Mouse (Mus musculus) spleen, postnatal 10 days (tissue): ENCODE results near the gene Olfr279.
"Not testable (repeated sequence)": the region's sequence is repeated elsewhere in the genome, so short reads cannot be mapped to it uniquely, and the experiment has no call there.

Source experiments
- DNase-seq, 2 experiments: peaks; one replicate each; pipeline ENCODE4 v3.0.0; 2021 to 2022; ENCODE audit warnings: low spot score in 2 of 2

The Olfr279 gene

DNA sequence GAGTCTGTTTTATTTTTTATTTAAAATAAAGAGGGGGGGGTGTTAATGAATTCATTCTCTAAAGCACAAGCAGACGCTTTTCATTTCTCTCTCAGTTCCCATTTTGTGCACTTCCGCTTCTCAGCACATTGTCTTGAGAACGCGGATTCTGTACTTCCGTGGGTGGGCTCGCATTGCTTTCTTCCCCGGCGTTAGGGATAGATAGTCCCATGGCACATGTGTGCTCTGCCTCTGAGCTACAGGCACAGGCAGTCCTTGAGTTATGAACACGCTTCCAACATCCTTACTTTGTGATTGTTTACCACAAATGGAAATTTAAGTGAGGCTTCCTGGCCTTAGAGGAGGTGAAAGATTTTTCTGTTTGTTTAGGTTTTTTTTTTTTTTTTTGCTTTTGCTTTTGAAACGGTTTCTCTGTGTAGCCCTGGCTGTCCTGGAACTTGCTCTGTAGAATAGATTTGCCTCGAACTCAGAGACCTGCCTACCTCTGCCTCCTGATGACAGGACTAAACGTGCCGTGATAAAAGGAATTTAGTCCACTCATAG, 19.3 kb downstream of the Olfr279 start:
- DNase-seq, result peak in 1 of 2 experiments; percentile 48

DNA sequence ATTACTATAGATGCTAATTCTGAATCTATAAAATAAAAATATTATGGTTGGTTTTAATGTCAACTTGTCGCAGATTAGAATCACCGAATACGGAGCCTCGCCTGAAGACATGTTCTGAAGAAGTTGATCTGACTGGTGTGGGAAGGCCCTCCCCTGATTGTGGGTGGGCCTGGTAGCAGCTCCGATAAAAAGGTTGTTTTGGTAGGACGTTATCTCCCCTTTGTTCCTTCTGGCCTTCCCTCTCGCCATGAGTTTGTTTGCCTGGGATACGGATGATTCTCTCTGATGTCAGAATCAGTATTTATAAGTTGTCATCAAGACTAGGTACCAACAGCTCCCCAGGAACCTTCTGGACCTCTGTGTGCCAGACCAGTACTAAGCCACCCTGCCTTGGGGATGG, 20.0 kb downstream of the Olfr279 start:
- DNase-seq, result no peak

DNA sequence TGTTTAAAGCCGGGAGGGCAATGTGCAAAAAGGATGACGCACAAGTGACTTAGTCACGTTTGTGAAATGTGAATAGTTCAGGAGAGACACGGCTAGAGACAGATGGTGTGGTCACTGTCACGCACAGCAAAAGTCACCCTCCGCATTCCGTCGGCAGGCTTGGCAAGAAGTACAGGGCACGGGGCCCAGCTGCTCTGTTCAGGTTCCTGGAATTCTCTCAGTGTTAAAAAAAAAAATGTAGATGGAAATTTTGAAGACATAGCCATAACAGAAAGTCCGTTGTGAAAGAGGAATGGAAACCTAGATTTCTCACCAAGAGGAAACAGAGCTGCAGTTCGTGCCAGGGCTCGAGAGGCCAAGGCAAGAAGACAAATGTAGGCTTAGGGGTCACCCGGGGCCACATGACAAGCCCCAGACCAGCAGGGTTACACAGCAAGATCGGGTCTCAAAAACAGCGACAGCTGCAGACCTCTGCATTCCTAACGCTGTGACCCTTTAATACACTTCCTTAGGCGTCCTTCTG, 20.7 kb downstream of the Olfr279 start:
- DNase-seq, result peak in 1 of 2 experiments; percentile 49

DNA sequence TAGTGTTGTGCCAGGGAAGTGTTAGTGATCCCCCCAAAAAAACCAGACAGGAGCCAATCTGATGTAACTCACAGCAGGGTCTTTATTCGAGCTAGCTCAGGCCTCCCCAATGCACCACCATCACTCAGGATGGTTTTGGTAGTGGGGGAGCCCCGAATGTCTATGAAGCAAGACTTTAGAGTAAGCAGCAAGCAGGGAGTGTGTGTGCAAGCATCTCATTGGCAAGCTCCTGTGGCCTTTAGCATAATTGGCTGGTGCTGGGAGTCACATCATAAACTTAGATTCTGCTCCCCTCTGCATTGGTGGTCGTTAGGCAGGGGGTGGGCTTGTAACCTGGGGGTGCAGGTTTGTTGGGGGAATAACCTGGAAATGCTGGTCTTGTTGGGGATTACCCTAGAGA, 21.5 kb downstream of the Olfr279 start:
- not testable (repeated sequence) for DNase-seq

DNA sequence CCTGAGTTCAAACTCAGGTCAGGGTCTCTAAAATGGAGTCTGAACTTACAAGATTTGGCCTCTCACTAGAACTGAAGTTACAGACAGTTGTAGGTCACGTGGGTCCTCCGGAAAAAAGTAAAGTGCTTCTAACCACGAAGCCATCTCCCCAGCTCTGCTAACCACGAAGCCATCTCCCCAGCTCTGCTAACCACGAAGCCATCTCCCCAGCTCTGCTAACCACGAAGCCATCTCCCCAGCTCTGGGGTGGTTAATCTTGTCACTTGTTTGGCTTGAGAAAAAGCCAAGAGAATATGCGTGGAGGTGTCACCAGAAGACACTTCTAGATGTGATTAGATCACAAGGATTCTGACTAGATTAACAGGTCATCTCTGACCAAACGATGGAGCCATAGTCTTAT, 21.9 kb downstream of the Olfr279 start:
- no peak for DNase-seq

DNA sequence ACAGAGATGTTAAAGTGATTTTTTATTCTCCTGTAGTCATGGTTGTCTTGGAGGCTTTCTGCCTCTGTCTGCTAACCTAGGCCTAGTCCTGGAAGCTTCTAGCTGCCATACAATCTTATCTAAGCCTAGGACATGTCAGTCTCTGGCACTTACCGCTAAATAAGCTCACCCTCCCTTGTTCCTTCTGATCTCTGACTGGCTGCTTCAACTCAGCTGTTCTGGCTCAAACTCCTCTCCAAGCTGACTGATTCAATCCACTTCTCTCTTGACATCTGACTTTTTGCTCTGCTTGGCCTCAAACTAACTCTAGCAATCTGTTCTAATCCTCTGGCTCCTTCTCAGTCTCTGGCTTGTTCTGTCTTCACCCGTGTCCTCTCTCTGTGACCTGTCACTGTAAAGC, 22.6 kb downstream of the Olfr279 start:
- not testable (repeated sequence) for DNase-seq

DNA sequence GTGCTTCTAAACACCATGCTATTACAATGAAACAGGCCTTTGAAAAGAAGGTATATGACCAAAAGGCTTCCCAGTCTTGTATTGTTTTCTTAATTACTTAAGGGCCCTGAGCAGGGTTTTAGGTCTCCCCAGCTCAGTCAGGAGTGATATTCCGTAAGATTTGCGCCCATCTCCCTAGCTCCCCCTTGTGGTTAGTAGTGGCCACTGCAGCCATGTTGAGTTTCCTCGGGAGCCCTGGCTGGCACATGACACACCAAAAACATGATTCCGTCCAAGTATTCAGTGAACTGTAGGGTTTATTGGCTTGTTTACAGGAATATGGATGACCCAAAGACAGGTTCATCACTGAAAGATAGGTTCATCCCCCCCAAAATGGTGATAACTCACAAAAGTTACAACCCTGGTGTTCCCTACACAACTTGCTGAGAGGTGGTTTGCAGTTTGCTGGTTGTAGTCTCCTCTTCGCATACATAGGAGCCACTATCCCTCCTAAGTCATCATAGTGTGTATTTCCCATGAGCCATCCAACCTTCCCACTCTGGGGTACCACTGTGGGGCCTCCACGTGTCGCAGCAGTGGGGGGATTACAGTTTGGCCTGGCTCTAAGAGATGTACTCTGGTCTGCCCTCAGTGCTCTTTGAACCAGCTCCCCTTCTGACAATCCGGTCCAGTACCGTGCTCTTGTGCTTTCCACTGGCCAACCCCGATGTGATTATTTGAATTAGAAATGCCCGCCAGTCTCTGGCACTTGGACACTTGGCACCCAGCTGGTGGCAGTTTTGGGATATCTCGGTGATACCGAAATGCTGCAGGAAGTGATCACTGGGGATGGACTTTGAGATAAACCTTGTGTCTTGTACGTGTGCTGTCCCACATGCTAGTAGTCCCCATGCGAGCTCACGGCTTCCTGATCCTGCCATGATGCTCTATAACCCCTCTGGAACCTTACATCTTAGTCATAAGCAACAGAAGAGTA, 25.5 kb downstream of the Olfr279 start:
- peak; percentile 57 to 70 for DNase-seq

DNA sequence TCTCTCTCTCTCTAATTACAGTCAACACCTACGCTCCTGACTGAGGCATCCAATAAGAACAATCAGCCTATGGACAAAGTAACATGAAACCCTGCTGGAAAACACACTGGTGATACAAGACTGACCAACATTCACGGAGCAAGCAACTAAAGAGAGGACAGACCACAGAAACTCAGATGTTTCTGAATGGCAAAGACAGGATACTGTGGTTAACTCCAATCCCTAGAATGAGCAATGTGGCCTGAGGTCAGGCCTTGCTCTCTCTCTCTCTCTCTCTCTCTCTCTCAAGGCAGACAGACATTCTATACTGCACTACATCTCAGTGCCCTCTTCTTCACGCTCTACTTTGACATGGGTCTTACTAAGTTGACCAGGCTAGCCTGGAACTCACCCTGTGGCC, 29.0 kb downstream of the Olfr279 start:
- no peak for DNase-seq

DNA sequence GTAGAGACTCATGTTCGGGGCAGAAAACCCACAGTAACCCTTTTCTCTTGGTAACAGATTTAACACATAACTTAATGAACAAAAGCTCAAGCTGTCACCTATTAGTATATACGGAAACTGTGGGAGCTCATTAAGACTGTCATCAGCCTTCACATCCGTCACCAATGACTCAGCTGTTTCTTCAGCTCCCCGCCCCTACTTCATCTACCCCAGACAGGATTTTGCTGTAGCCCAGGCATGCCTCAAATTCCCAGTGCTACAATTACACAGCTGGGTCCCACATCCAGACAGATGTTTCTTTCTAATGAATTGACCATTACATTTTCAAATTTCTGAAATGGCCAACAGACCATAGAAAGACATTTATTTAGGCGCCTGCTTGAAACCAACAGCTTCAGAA, 33.9 kb downstream of the Olfr279 start:
- DNase-seq, result no peak

DNA sequence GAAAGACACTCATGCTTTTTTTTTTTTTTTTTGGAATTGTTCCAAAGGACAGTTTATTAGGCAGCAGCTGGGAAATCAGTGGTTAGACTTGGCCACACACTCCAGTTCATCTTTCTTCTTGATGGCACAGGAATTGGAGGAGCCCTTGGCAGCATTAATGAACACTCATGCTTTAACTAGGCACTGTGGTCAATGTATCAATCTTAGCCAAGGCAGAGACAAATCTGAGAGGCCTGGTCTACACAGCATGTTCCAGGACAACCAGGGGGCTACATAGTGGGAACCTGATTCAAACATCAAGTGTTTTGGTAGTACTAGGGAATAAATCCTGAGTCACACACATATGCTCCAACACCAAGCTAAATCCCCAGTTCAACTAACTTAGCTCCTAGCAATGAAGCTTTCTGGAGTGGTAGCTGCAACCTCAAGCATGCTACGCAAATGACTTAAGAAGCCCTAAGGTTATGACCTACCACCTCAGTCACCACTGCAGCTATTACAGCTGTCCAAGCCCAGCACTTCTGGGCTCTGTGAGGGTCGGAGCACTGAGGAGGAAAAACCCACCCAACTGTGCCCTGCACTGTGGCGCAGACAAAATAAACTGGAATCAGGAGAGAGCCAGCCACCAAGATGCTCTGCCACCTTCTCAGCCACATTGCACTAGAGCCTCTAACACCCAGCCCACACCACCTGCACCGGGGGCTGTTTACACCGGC, 35.0 kb downstream of the Olfr279 start:
- no peak for DNase-seq

DNA sequence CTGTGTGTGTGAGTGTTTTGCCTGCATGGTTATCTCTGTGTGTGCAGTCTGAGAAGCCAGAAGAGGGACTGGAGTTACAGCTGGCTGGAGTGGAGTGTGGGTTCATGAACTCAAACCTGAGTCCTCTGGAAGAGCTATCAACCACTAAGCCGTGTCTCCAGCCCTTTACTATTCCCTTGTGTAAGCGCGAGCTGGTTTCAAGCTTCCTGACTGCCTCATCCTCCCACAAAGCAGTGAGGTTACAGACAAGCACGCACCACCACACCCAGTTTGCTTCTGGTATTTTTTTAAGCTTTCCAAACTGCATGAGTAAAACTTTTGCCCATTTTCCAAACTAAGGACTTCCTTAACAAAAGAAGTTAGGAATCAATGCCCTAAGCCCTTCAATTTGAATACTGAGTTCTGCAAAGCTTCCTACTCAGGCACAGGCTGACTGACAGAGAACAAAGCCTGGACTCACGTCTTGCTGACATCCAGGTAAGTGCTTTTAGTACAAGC, 35.9 kb downstream of the Olfr279 start:
- DNase-seq, result no peak

DNA sequence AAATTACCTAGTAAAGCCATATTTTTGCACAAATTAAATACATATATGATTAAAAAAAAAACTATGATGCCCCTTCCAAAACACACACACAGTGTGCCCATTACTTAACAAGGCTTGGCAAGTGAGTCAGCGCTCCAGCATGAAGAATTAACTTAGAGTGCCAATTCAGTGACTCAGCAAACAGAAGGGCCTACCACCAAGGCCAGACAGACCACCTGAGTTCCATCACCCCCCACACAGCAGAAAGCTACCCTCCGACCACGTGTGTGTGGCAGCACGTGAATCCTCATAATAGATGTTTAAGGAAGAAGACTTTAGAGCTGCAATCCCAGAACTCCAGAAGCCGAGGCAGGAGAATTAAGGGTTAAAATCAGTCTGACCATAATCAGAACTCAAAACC, 40.1 kb downstream of the Olfr279 start:
- no peak for DNase-seq

DNA sequence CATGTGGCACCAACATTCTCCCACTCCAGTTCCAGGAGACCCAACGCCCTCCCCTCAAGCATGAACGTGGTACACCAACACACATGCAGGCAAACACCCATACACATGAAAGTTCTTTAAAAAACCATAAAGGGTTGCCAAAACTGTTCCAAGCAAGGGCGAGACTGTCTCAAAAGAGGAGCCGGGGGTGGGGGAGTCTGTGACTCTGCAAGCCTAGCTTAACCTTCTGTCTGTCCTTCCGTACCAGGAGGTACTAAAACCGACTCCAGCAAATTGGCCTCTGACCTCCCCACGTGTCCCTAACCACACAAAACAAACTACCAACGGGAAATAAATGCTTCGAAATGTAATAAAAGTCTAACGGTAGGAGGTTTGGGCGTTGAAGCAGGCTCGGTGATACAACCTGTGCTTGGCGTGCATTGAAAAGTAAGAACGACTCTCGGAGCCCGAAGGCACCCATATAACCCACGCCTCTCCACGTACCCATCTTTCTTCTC, 40.9 kb downstream of the Olfr279 start:
- no peak for DNase-seq

DNA sequence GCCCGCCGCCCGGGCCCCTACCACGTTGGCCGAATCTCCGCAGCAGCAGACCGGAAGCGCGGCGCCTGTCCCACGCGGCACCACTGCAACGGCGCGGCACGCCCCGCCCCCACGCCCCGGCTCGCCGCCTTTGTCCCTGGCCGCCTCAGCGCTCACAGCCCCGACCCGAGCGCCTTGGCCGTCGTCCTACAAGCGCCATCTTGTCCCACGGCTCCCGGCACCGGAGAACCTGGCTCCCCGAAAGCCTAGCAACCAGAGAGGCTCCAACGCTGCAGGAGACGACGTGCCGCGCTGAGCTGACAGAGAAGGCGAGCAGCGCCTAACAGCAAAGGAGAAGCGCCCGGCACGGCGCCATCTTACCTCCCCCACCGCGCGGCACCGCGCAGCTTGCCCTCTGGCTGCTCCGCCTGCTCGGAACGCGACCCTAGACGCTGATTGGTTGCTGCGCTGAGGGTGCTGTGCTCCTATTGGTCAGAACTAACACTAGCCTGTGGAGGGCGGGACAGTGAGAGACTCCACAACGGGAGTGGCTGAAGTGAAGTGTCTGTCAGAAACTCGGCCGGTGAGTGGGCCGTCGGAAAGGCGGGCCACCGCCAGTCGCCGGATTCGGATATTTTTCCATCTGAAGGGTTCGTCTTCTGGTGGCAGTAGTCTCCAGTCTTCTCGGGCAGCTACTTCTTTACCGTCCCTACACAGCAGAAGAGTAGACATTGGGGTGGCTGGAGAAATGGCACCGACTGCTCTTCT, 41.9 kb downstream of the Olfr279 start, which contains the start of gene Kansl2:
Gene Kansl2 (minus strand): TSS at position 384 of the 747 bp plus-strand sequence.
- DNase-seq, result peak; percentile 94 to 97

DNA sequence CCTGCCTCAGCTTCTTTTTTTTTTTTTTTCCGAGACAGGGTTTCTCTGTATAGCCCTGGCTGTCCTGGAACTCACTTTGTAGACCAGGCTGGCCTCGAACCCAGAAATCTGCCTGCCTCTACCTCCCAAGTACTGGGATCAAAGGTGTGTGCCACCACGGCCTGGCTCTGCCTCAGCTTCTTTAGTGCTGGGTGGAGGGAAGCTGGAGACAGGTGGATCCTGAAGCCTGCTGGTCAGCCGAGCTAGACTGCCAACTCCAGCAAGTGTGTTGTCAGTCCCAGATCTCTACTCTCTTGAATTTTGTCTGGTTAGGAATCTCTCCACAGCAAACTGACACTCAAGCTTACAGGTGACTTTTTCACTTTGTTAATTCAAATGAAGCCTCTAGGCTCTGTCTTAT, 43.7 kb downstream of the Olfr279 start:
- no peak for DNase-seq

DNA sequence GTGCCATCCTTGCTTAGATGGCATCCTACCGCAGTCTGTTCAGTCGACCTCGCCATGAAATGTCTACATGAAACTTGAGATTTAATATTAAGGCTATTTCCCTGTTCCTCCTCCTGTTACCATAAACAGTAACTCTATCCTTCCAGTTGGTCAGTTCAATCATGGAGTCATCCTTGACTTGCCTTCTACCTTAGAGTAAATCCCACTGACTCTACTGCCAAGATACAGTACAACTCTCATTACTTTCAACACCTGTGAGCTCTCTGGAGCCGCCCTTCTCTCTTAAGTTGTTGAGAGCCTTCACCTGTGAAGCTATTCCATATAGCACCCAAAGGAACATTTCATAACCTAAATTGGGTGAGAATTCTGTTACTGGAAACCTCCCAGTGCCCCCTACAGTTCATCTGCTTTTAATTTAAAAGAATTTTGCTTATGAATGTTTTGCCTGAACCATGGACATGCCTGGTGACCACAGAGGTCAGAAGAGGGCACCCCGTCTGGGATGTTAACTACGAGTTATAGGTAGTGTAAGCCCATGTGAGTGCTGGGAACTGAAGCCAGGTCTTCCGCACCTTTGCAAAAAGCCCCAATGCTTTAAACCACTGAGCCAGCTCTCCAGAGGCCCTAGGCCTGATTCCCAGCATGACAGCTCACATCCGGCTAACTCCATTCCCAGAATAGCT, 44.8 kb downstream of the Olfr279 start:
- DNase-seq, result no peak

DNA sequence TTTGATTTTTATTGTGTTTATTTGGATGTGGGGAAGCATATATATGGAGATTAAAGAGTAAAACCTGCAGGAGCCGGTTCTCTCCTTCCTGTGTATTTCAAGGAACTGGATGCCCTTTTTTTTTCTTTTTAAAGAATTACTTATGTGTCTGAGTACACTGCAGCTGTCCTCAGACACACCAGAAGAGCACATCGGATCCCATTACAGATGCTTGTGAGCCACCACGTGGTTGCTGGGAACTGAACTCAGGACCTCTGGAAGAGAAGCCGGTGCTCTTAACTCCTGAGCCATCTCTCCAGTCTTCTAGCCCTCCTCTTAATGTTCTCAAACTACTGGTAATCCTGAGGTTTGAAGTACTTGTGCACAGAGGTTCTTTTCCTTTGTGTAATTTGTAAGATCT, 45.7 kb downstream of the Olfr279 start:
- no peak for DNase-seq

DNA sequence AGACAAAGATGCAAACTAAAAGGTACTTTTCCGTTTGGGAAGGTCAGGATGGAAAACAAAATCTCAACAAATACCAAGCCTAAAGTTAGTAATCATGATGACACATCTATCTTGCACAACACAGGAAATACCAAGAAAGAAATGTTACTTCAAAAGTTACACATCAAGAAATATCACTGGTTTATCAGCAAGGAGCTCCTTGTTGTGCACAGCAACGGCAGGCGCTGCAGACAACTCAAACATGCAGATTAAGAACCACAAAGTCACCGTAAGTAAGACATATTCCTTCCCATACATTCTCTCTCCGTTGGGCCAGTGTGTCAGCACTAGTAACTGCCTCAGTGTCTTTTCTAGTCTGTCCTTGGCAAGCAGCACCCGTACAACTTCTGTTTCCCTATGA, 48.9 kb downstream of the Olfr279 start:
- DNase-seq, result no peak

DNA sequence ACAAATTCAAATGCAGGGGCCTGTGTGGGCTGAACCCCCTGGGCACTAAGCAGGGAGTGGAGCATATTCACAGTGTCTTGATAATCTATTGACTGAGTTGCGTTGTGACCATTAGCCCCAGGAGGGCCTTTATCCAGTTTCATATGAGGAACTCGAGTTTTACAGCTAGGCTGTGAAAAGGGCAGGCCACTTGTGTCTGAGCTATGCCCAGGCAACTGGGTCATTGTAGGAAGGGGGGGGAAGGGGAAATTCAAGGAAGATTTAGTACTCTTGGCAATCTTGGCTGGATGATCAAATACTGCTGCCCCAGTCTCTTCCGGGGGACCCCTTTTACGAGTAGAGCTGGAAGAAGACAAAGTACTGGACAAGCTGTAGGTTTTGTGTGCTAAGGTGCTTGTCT, 51.1 kb downstream of the Olfr279 start:
- DNase-seq, result no peak

DNA sequence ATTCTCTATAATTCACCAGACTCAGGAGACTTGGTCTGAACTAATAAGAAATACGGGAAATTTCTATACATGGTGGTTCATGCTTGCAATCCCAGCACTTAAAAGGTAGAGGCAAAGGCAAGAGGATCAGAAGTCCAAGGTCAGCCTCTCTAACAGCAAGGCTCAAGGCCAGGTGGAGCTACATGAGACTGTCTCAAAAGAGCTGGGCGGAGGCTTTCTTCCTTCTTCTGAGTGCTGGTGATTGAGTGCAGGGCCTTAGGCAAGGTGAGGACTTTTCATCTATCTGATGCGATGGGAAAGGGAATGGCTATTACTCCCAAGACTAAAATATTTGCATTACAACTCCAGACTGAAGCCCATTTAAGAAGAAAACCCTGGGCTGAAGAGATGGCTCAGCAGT, 52.9 kb downstream of the Olfr279 start:
- DNase-seq, result no peak

DNA sequence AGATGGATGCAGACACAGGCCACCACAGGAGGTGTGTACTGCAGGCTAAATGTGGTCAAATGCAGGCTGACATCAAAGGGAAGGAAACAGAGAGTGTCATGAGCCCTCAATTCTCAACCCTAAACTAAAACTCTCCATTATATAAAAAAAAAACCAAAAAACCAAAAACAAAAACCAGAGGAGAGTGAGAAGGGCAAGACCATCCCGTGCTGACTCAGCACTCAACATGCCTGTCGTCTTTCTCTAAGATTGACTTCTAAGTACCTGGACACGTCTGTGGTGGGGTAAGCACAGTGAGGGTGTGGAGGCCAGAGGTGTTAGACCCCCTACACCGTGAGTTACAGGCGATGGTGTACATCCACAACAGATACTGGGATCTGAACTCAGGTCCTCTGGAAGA, 54.6 kb downstream of the Olfr279 start:
- no peak for DNase-seq
